Mouse (Mus musculus) testis, postnatal 14 days (tissue): ENCODE results near the gene Gabpb2.
A peak's percentile ranks its signal among the peaks of the same experiment; 100 is the strongest.

Source experiments
- DNase-seq: peaks from one replicate; pipeline ENCODE4 v3.0.0; 2021; ENCODE audit warnings: low spot score

The Gabpb2 gene

DNA sequence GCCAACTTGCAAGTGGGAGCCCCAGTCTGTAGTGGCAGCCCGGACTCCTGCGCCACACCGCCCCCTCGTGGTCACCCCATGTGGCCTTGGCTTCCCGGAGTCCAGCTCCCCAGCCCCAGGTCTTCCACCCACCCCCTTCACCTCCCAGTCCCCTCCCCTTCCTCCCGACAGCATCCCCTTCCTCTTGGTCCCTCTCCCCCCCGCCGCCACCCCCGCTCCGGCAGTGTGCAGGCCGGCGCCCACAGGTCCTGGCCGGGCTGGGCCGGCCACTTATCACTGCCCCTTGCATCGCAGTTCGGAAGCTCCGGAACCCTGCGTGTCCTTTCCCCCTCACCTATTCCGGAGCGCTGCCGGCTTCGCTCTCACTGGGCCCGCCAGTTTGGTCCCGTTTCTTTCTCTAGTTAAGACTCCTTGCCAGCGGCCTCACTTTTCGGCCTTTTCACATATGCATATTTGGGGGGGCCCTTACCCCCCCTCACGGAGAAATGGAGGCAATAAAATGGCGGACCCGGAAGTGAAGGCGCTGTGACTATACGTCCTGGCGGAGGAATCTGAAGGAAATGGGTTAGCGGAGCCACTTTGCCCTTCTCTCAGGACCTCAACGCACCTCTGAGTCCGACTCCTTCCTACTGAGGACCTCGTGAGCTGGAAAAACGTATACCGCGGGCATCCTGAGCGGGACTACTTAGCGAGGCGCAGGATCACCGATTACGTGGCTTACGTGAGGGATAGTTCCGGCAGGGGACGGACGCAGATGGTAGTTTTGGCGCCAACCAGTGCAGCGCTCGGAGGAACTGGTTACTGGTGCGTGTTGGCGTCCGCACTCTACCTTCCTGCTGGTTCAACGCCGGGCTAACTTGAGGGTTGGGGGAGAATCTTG, at the start of gene Gabpb2:
Gene Gabpb2, minus strand, starts transcription at position 662 of the 880 bp plus-strand sequence.
- DNase-seq = peak; percentile 93

DNA sequence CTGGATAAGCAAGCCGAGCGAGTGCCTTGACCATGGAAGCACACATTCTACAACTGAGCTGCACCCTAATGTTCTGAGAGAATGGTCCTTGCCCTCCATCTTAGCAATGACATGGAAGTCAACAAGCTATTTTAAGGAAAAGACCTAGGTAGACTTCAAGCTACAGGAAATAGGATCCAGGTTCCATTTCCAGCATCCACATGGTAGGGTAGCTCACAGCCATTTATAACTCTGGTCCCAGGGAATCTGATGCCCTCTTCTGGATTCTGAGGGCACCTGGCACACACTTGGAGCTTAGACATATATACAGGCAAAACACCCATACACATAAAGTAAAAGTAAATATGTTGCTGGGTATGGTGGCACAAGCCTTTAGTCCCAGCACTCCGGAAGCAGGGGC, 48.3 kb upstream of the Gabpb2 start:
- DNase-seq = no peak

DNA sequence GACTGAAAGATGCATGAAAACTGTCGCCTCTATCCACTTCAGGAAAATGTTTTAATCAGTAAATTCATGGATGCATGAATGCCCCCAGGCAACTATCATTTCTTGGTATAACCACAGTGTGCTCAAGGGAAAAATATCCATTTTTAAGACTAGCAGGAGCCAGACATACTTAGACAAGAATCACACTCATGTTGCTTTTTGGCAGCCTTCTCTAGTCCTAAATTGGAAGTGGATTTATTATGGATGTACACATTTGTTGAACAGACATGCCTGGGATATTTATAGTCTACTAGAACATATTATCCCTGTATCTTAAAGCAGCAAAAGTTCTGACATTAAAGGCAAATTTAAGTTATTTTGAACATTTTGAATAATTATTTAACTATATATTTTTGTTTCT, 47.0 kb upstream of the Gabpb2 start:
- DNase-seq = no peak

DNA sequence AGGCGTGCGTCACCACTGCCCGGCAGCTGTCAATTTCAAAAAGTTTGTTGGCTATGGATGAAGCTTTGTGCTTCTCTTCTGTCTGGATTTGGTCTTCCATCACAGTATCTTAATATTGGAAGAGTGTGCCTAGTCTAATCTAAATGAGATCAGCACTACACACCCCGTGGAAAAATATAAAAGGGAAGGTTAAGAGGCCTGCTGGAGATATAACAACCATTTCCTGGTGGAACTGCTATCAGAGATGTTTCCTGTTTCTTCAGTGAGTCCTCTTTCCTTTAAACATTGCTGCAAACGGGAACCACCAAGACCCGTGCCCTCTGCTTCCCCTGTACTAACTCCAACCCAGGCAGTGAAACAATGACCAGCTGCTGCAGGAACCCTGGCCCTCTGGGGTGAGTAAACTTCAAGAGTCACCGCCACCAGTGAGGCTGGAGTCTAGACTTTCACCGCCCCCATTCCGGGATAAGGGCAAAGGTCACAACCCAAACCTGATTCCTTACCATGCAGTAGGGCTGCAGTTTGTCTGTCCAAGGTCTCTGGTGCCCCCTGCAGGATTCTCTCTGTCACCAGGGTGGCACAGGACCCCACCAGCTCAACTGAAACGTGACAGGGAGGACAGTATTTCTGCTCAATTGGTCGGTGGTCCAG, 45.5 kb upstream of the Gabpb2 start:
- DNase-seq = no peak

DNA sequence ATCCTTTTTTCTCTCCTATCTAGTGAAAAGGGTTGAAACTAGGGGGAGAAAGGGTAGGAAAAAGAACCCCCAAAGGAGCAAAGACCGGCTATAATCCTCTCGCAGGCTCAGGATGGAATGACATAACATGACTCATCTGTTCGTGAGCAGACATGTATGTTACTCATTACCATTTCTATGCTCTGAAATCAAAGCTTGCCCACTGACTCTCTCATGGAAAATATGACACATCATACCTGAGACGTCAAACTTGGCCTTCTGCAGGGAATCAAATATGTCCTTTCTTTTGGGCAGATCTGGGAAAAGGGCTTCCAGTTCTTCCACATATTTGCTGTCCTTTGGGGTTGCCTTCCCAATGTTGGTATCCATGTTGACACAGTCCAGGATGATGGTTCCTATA, 44.3 kb upstream of the Gabpb2 start:
- DNase-seq = no peak

DNA sequence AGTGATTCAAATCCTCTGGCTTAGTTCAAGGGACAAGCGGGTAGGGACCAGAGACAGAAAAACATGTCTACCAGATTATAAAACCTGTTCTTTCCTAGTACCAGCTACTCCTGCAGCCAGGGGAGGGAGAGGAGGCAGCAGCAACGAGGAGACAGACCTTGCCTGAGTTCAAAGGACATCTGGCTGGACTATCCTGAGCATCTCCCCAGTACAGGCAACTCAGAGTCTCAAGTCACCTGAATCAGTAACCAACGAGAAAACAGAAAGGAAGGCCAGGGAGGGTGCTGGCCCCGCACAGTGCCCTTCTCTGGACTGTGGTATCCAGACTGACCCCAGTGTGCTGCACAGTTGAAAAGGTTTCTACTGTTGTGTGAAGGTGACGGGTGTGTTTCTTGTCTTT, 39.2 kb upstream of the Gabpb2 start:
- no peak for DNase-seq

DNA sequence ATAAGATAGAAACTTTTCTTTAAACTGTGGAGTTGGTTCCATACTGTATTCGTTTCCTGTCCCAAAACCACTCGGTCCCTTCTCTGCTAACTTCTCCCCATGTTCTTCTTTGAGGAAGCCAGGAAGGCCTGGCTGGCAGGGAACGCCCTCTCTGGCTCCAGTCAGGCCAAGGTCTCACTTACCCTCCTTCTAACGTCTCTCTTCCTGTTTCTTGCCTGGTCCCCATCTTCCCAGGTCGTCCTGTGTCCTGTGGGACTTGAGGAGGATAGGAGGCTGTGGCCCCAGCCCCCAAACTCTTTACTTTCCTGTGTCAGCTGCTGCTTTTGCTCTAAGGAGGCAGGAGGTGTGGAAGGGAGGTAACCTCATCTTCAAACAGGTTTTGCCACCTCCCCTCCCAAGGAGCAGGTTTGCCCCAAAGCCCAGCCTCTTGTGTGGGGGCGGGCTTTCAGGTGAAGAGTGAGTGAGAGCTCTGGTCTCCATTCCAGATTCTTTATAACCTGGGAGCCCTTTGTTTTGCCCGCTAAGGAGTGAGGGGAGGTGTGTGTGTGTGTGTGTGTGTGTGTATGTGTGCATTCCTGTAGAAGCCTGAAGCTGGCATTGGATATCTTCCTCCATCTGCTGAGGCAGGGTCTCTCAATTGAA, 33.2 kb upstream of the Gabpb2 start, which contains the start of gene Bnipl:
Gene Bnipl, minus strand, starts transcription at position 411 of the 642 bp plus-strand sequence.
- DNase-seq = no peak

DNA sequence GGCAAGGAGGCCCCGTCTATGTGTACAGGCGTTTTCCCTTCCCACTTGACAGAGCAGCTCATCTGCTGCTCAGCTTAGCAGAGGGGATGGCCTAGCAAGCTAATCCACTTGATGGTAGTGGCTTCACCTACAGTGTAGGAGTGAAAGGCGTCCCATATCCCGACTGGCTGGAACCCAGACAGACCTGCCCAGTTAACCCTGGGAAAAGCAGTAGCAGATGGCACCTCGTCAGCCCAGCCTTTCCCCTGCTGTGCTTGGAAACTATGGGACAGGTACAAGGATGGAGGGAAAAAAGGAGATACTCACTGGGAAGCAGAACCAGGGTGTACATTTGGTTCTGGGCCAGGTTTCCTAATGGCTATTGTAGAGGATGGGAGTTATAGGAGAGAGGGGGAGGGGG, 32.6 kb upstream of the Gabpb2 start:
- DNase-seq = no peak

DNA sequence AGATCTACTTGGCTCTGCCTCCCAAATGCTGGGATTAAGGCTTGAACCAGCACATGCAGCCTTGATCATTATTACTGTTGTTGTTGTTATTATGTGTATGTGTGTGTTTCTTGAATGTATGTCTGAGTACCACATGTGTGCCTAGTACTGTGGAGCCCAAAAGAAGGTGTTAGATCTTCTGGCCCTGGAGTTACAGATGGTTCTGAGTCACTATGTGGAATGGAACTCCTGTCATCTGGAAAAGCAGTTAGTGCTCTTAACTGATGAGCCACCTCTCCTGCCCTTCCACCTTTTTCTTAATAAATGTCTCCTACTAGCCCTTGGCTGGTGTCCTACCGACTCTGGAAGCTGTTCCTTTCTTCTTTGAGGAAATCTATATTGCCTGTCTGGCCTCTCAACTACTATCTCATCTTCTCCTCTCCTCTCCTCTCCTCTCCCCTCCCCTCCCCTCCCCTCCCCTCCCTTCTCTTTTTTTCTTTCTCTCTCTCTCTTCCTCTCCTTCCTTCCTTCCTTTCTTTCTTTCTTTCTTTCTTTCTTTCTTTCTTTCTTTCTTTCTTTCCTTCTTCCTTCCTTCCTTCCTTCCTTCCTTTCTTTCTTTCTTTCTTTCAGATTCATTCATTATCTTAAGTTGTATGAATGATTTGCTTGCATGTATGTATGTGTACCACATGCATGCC, 30.1 kb upstream of the Gabpb2 start:
- DNase-seq = no peak

DNA sequence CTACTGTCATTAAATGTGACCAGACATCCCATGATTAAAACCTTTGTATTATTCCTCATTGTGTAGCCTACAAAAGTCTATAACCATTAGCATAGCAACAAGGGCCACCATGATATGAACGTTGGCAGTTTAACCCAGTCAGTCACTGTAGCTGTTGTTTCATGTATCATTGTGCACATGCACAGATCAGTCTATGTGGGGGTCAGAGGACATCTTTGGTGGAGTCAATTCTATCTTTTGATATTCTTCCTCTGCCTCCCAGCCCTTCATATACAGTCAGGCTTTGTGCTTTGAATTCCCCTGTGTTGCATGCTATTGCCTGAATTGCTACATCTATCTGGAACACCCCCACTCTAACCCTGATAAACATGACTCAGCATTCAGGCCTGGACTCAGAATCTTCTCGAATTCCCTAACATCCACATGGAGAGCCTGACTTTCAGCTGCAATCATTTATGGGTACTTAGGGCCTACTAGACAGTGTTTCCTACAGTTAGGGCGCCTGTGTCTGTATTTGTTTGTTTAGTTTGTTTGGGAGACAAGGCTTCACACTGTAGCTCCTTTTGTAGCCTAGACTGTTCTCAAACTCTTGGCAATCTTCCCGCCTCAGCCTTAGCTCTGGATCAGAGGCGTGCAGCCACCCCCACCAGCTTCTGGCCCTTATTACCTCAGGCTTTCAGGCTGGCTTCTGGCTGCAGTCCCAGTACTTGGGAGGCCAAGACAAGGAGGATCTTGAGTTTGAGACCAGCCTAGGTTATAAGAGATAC, 28.9 kb upstream of the Gabpb2 start:
- peak; percentile 85 for DNase-seq

DNA sequence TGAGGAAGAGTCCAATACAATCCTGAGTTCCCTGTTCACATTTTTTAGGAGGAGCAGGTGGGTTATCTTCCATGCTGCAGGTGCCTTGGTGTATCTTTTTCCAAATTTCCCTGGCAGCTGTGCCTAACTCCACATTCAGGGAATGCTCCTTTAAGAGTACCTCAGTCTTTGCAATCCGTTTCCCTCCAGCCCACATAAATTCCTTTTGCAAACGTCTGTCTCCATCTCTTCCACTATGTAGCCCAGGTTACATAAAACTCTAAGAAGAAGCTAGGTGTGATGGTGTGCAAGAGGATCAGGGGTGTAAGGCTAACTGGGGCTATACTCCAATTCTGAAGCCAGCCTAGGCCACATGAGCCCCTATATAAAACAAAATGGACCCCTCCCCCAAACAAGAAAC, 25.4 kb upstream of the Gabpb2 start:
- no peak for DNase-seq

DNA sequence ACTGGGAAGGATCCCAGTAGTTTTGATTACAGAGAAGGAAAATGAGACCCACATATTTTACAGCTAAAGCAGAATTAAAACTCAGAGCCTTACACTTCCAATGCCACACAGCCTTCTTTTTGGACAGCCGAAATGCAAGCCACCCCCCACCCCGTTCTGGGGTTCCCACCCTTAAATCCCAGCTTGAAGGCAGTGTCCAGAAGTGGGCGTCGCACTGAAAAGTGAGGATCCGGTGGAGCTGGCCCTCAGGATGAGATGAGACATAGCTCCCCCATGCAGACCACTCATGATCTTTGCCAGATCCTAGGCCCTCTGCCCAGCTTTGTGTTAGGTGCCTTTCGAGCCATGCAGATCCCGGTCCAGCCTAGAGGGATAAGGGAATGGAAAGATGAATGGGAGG, 23.8 kb upstream of the Gabpb2 start, which contains the start of gene Gm128:
Gene Gm128, minus strand, starts transcription at position 101 of the 400 bp plus-strand sequence.
- no peak for DNase-seq

DNA sequence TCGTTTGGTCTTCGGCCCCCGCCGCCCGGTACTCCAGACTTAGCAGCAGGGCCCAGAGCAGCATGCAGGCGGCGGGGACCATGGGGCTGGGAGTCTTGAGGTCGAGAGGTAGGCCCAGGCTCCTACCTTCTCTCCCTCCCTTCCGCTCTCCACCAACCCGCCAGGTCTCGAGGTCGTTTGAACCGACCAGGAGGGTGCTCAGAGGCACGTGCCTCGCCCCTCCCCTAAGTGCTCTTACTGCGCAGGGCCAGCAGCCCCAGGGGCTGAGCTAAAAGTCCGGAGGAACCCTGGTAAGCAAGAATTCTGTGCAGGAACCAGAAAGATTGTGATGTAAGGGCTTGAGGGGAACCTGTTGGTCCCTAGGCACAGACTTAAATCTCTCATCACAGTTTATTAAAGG, 23.2 kb upstream of the Gabpb2 start:
- DNase-seq = peak; percentile 39

DNA sequence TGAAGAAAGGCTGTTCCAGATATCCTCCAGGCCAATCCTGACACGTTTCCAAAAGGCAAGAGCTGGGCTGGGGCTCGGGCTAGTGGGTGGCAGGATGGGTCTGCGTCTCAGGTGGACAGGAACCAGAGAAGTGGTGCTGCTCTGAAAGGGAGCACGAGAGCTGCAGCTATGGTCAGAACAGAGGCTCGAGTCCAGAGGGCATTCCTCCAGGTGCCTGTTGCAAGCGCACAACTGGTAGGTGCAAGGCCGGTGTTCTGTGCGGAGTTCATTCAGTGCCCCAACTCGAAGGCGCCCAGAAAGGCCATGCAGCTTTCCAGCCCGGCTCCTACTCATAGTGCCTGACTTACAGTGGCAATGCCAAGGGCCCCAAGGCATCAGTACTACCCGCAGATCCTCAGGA, 22.3 kb upstream of the Gabpb2 start:
- DNase-seq = no peak

DNA sequence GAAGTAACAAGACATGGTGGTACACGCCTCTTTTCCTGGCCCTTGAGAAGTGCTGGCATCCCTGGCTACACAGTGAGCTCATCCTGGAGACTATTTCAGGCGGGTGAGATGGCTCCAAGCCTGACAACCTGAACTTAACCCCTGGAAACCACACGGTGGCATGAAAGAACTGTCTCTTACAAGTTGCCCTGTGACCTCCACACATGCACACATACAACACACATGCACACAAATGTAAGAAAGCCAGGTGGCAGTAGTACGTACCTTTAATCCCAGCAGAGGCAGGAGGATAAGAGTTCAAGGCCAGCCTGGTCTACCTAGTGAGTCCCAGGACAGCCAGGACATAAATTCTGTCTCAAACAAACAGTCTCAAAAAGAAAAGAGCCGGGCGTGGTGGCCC, 21.3 kb upstream of the Gabpb2 start:
- DNase-seq = no peak

DNA sequence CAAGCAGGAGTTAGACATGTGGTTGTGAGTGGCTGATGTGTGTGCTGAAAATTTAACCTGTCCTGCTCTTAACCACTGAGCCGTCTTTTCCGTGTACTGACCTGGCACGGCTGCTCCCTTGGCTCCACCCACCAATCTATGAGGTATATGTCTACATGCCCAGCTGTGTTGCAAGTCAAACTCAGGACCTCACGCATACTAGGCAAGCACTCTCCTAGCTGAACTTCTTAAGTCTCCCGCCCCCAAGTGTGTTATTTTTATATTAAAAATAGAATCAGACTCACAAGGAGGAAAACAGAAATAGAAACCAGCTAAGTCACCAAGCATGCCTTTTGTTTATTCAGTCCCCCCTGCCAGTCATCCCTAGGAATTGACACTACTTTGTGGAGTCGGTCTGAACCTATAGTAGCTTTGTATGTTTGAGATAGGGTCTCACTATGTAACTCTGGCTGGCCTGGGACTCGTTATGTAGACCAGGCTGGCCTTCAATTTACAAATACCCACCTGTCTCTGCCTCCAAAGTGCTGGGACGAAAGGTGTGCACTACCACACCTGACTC, 19.9 kb upstream of the Gabpb2 start:
- DNase-seq = no peak

DNA sequence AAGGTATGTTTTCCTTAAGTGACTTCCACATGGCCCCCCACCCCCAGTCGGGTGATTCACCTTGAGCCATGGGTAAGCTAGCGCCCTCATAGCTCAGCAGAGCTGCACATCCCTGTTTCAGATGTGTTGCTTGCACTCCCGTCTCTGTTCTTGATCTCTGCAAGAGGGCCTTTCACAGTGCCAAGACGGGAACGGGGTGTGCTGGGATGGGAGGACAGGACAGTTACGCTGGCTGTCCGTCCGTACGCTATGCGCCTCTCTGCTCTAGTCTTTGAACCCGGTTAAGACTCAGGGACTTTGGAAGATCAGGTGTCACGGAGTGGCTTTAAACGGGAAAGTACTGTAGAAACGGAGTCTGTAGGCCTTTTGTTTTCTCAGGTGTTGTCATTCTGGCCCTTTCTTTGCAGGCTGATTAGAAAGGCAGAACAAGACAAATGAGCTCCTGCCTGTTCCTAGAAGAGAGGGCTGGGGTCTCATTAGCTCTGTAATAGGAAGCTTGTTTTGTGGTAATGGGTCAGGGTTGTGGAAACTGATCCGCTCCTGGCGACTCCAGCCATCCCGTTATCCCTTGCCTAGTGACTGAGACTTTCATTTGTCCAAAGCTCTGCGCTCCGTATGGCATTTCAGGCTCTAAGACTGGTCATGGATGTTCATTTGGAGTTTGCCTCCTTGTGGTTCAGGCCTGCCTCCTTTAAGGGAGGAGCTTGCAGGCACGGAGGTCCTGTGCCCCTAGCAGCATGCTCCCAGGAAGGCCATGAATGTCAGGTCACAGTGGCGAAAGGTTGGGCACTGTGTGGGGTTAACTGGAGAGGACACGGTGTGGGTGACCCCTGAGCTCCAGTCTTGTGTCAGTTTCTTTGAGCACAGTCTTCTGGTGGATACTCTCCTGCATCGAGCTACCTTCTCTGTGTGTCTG, 17.9 kb upstream of the Gabpb2 start:
- DNase-seq = no peak

DNA sequence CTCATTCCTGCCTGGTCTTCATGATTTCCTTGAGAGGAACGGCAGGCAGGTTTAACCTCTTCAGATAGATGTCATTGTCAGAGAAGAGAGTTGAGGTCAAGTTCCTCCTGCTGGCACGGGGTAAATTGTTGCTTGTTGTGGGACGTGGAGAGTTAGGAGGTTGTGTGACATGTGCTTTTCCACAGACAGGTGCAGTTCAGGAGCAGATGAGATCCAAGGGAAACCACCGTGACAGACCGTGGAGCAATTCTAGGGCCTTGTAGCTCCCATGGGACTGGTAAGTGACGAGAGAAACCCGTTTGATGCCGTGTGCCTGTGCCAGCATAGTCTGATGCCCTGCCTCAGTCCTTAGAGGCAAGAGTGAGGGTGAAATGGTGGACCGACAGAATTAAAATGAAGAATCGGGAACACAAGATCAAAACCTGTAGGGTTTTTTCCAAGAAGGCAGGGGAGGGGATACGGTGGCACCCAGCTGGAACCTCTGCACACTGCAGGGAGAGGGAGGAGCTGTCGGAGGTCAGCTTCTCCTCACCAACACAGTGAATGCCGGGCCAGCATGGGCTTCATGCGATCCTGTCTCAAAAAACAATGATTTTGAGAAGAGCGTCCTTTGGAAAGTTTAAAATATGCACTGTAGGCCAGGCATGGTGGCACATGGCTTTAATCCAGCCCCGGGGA, 15.7 kb upstream of the Gabpb2 start:
- DNase-seq = no peak

DNA sequence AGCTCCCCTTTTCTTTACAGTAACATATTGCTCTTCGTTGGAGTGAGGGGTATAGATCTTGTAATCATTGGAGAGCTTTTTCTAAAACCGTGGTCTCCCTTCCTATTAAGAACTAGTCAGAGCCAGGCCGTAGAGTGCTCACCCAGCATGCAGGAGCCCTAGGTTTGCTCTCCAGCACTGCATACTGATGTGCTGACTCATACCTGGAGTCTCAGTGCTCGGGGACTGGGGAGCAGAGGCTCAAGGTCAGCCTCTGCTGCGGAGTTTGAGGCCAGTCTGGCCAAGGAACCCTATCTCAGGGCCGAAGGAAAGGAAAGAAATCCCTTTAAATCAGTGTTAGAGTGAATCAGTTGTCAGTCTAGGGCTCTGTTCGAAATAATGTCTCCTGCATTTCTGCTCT, 15.1 kb upstream of the Gabpb2 start:
- DNase-seq = no peak
